Mouse (Mus musculus) intestine, embryonic 15.5 days (tissue): ENCODE measurements around the gene Qpctl. TPM values are rescaled to one million over a fixed set of nuclear protein-coding genes. Genes with fewer than 3 reads are reported as not detected.

Experiments
- ATAC-seq: fragments of 200-750 bp; cut with Nextera tagmentation; 2 replicates; pipeline ENCODE4 v1.8.0; 2017; ENCODE audit warnings: moderate TSS enrichment, moderate library complexity
- H3K27ac ChIP-seq: fragments of 300-500 bp; sonication (generic); 2 replicates; pipeline ENCODE4 v1.5.1; 2015; ENCODE audit warnings: mild to moderate bottlenecking, inconsistent platforms
- H3K27me3 ChIP-seq: fragments of 300-500 bp; sonication (generic); replicated peaks from 2 replicates; pipeline ENCODE4 v1.6.1; 2015; ENCODE audit warnings: inconsistent platforms
- H3K36me3 ChIP-seq: fragments of 300-500 bp; sonication (generic); 2 replicates; pipeline ENCODE4 v1.6.1; 2015; ENCODE audit warnings: inconsistent platforms
- H3K4me1 ChIP-seq: fragments of 300-500 bp; sonication (generic); replicated peaks from 2 replicates; pipeline ENCODE4 v1.6.1; 2015; ENCODE audit warnings: inconsistent platforms
- H3K4me2 ChIP-seq: fragments of 300-500 bp; sonication (generic); replicated peaks from 2 replicates; pipeline ENCODE4 v1.6.1; 2015; ENCODE audit warnings: mild to moderate bottlenecking, inconsistent platforms
- H3K4me3 ChIP-seq: fragments of 300-500 bp; sonication (generic); replicated peaks from 2 replicates; pipeline ENCODE4 v1.5.1; 2015; ENCODE audit warnings: inconsistent platforms
- H3K9ac ChIP-seq: fragments of 300-500 bp; sonication (generic); 2 replicates; pipeline ENCODE4 v1.6.1; 2015; ENCODE audit warnings: inconsistent platforms
- H3K9me3 ChIP-seq: fragments of 300-500 bp; sonication (generic); 2 replicates; pipeline ENCODE4 v1.6.1; 2016; ENCODE audit warnings: inconsistent platforms
- WGBS: fragments of 180-500 bp; shearing (Covaris S2); methylation state at CpG from one replicate; pipeline ENCODE4 v1.1.7; 2015; 5-methylcytosine and 5-hydroxymethylcytosine counted together
- polyA plus RNA-seq: library from polyadenylated mRNA; unstranded; fragments of >200 nt; fragmentation: Nextera tagmentation; extraction: Ambion mirVana; gene quantifications from 2 replicates; pipeline ENCODE4 v1.2.1, GENCODE M21; 2015

Gene Qpctl
- polyA plus RNA-seq, 1 experiment from 2014 or later: 9.2 TPM

GRCm38 (mm10) chr7:19136673-19137334, 12.3 kb downstream of the Qpctl start:
- WGBS: 91% methylated on average over 38 of the region's 38 CpGs
- ATAC-seq: no peak
- Histone ChIP-seq H3K27ac (no peak overlapping the region), H3K36me3 (peaks cover 37% of the 10 kb centered on the region), H3K4me3 (no peak overlapping the region), H3K4me1 (peaks cover 2% of the 10 kb centered on the region; the same call in 1 of the 2 replicates), H3K9me3 (no peaks in the 10 kb centered on the region), H3K9ac (no peak overlapping the region), H3K27me3 (no peaks in the 10 kb centered on the region), H3K4me2 (no peak overlapping the region)

- no peak overlapping the region for H3K4me2 ChIP-seq
- no peak overlapping the region for H3K4me3 ChIP-seq
- H3K27ac ChIP-seq: no peak overlapping the region
- no peaks in the 10 kb centered on the region for H3K27me3 ChIP-seq
- H3K9me3 ChIP-seq: no peaks in the 10 kb centered on the region
- no peak overlapping the region for H3K9ac ChIP-seq
- peaks cover 37% of the 10 kb centered on the region for H3K36me3 ChIP-seq
- peaks cover 5% of the 10 kb centered on the region; the same call in 1 of the 2 replicates for H3K4me1 ChIP-seq
- 93% methylated on average over 13 of the region's 13 CpGs for WGBS
- no peak for ATAC-seq
These were observed 12.9 kb downstream of the Qpctl start for GRCm38 (mm10) chr7:19136168-19136567.

- ATAC-seq: peak; percentile 99
- no peaks in the 10 kb centered on the region for H3K27me3 ChIP-seq
- peak overlapping the region; percentile 46 for H3K4me3 ChIP-seq
- WGBS: under 1% methylated on average over 39 of the region's 39 CpGs
- H3K4me2 ChIP-seq: peak overlapping the region; percentile 83
- peaks cover 14% of the 10 kb centered on the region for H3K36me3 ChIP-seq
- H3K9me3 ChIP-seq: no peaks in the 10 kb centered on the region
- H3K4me1 ChIP-seq: peaks cover 12% of the 10 kb centered on the region; the same call in 1 of the 2 replicates
- peak overlapping the region; percentile 46 for H3K9ac ChIP-seq
- H3K27ac ChIP-seq: peak overlapping the region; percentile 74
These were observed 17.7 kb downstream of the Qpctl start for GRCm38 (mm10) chr7:19131324-19131848.

- H3K9me3 ChIP-seq: no peaks in the 10 kb centered on the region
- H3K27ac ChIP-seq: peak overlapping the region; percentile 74; the same call in 1 of the 2 replicates
- peaks cover 12% of the 10 kb centered on the region; the same call in 1 of the 2 replicates for H3K4me1 ChIP-seq
- H3K4me2 ChIP-seq: peak overlapping the region; percentile 83
- H3K9ac ChIP-seq: 0 out of 2 replicates have a peak overlapping the region, but pooled peaks have one; percentile 14
- WGBS: 27% methylated on average over 4 of the region's 4 CpGs
- peaks cover 7% of the 10 kb centered on the region; the same call in 1 of the 2 replicates for H3K36me3 ChIP-seq
- H3K27me3 ChIP-seq: no peaks in the 10 kb centered on the region
- 0 out of 2 replicates have a peak, but pooled peaks have one; percentile 3 for ATAC-seq
- H3K4me3 ChIP-seq: no peak overlapping the region
These were observed 18.4 kb downstream of the Qpctl start for GRCm38 (mm10) chr7:19130657-19131056.

- Histone ChIP-seq H3K27me3 (no peaks in the 10 kb centered on the region), H3K9me3 (no peaks in the 10 kb centered on the region), H3K4me1 (peaks cover 12% of the 10 kb centered on the region; the same call in 1 of the 2 replicates), H3K36me3 (no peaks in the 10 kb centered on the region), H3K4me3 (no peak overlapping the region), H3K9ac (no peak overlapping the region), H3K27ac (no peak overlapping the region), H3K4me2 (no peak overlapping the region)
- no peak for ATAC-seq
- 87% methylated on average over 5 of the region's 5 CpGs for WGBS
These were observed 19.7 kb downstream of the Qpctl start for GRCm38 (mm10) chr7:19129396-19129795.

GRCm38 (mm10) chr7:19127744-19128143, 21.3 kb downstream of the Qpctl start:
- 75% methylated on average over 5 of the region's 5 CpGs for WGBS
- Histone ChIP-seq H3K9ac (no peak overlapping the region), H3K36me3 (no peaks in the 10 kb centered on the region), H3K9me3 (no peaks in the 10 kb centered on the region), H3K27ac (no peak overlapping the region), H3K4me2 (no peak overlapping the region), H3K27me3 (no peaks in the 10 kb centered on the region), H3K4me3 (no peak overlapping the region), H3K4me1 (peaks cover 12% of the 10 kb centered on the region; the same call in 1 of the 2 replicates)
- ATAC-seq: no peak

- no peaks in the 10 kb centered on the region for H3K9me3 ChIP-seq
- ATAC-seq: no peak
These were observed 24.4 kb downstream of the Qpctl start for GRCm38 (mm10) chr7:19124713-19125112.

GRCm38 (mm10) chr7:19121686-19122085, 27.4 kb downstream of the Qpctl start:
- no peak for ATAC-seq
- Histone ChIP-seq H3K4me1 (peaks cover 6% of the 10 kb centered on the region), H3K4me2 (no peak overlapping the region), H3K27ac (no peak overlapping the region), H3K4me3 (no peak overlapping the region), H3K9ac (no peak overlapping the region), H3K36me3 (no peaks in the 10 kb centered on the region), H3K9me3 (no peaks in the 10 kb centered on the region), H3K27me3 (no peaks in the 10 kb centered on the region)
- 79% methylated on average over 4 of the region's 4 CpGs for WGBS

More at GRCm38 (mm10) chr7:19124713-19125112, 24.4 kb downstream of the Qpctl start:
- Histone ChIP-seq H3K27ac (no peak overlapping the region), H3K36me3 (no peaks in the 10 kb centered on the region), H3K27me3 (no peaks in the 10 kb centered on the region), H3K4me3 (no peak overlapping the region), H3K9ac (no peak overlapping the region), H3K4me1 (no peaks in the 10 kb centered on the region), H3K4me2 (no peak overlapping the region)
- 86% methylated on average over 6 of the region's 6 CpGs for whole genome bisulfite sequencing

- Histone ChIP-seq H3K9ac (peak within 1 kb of the TSS; percentile 73), H3K9me3 (no peaks in the 10 kb centered on the region), H3K27me3 (no peaks in the 10 kb centered on the region), H3K4me3 (peak within 1 kb of the TSS; percentile 67), H3K4me1 (peaks cover 6% of the 10 kb centered on the region), H3K27ac (no peak within 1 kb of the TSS), H3K36me3 (no peaks in the 10 kb centered on the region), H3K4me2 (peak within 1 kb of the TSS; percentile 76)
- 2% methylated on average over 34 of the region's 34 CpGs for WGBS
- peak; percentile 97 for ATAC-seq
These were observed 29.3 kb downstream of the Qpctl start, which contains the start of gene Fbxo46 for GRCm38 (mm10) chr7:19119631-19120429. Fbxo46 (plus strand) TSS chr7:19119859.

- peak; percentile 26 for ATAC-seq
- H3K4me2 ChIP-seq: no peak overlapping the region; the same call in 1 of the 2 replicates
- H3K9ac ChIP-seq: no peak overlapping the region
- H3K36me3 ChIP-seq: no peaks in the 10 kb centered on the region
- 93% methylated on average over 8 of the region's 8 CpGs for WGBS
- H3K4me1 ChIP-seq: peaks cover 6% of the 10 kb centered on the region
- H3K27me3 ChIP-seq: no peaks in the 10 kb centered on the region
- no peak overlapping the region for H3K4me3 ChIP-seq
- H3K27ac ChIP-seq: no peak overlapping the region
- H3K9me3 ChIP-seq: no peaks in the 10 kb centered on the region
These were observed 30.0 kb downstream of the Qpctl start for GRCm38 (mm10) chr7:19119083-19119482.

- peak; percentile 21 for ATAC-seq
- Histone ChIP-seq H3K4me3 (peak within 1 kb of the TSS; percentile 25), H3K27ac (no peak within 1 kb of the TSS), H3K4me1 (peaks cover 6% of the 10 kb centered on the region), H3K9ac (no peak within 1 kb of the TSS), H3K9me3 (no peaks in the 10 kb centered on the region), H3K4me2 (peak within 1 kb of the TSS; percentile 70), H3K36me3 (no peaks in the 10 kb centered on the region), H3K27me3 (no peaks in the 10 kb centered on the region)
- 28% methylated on average over 47 of the region's 64 CpGs for WGBS
These were observed 30.9 kb downstream of the Qpctl start, which contains the start of gene Gm4969 for GRCm38 (mm10) chr7:19118028-19118771. Gm4969 (minus strand) TSS chr7:19118368.
